Mouse (Mus musculus): ENCODE measurements at regions not wholly inside any gene's neighbourhood (a gene's known extent, or its start where the extent isn't known, plus 50 kb on each side); places are given as distances from the start of the nearest gene placed in this dataset.

DNA sequence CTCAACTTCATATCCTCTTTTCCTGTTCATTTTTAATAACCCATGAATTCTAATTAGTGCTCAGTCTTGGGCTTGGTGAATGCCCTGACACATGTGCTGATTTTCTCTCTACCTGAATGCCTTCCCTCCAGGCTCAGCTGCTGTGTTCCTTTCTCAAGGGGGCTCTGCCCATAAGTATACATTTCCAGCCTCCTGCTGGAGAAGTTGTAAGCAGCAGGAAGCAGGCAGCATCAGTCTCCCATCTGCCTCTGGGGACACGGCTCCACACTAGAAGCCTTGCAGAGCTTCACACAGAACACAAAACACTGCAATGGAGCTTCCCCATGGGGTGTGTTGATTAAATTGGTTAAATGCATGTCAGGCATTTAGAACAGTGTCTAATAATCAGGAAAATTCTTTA, 477.0 kb upstream of the Auts2 start:
- no peak for ATAC-seq (replicated peaks; ENCODE audit: extremely low read depth, insufficient read depth, low FRiP score)
- H3K4me2 ChIP-seq (ENCODE audit: low read depth, low read length), result no peak overlapping the region
- H3K4me1 ChIP-seq (ENCODE audit: control insufficient read depth, insufficient read depth, low read length), result no peaks in the 10 kb centered on the region
- no peaks in the 10 kb centered on the region for H3K27me3 ChIP-seq (ENCODE audit: control insufficient read depth, insufficient read depth, low read length)
- H3K9me3 ChIP-seq (replicated peaks; ENCODE audit: control insufficient read depth, low read length), result no peaks in the 10 kb centered on the region
- H3K36me3 ChIP-seq (ENCODE audit: control insufficient read depth, insufficient read depth), result no peaks in the 10 kb centered on the region
- no peak overlapping the region for H3K4me3 ChIP-seq (ENCODE audit: low read length)
- no peak overlapping the region for H3K9ac ChIP-seq (ENCODE audit: low read length)
- 51% methylated on average over 1 of the region's 1 CpGs for WGBS
- no peak overlapping the region for H3K27ac ChIP-seq (ENCODE audit: low read length)

- no peak overlapping the region for H3K4me3 ChIP-seq (ENCODE audit: low read length)
- peaks cover 6% of the 10 kb centered on the region for H3K4me1 ChIP-seq (ENCODE audit: control insufficient read depth, insufficient read depth, low read length)
- 44% methylated on average over 14 of the region's 14 CpGs for WGBS
- peak; percentile 85 for ATAC-seq (replicated peaks; ENCODE audit: extremely low read depth, insufficient read depth, low FRiP score)
- peak overlapping the region; percentile 55 for H3K27ac ChIP-seq (ENCODE audit: low read length)
- no peaks in the 10 kb centered on the region for H3K27me3 ChIP-seq (ENCODE audit: control insufficient read depth, insufficient read depth, low read length)
- H3K9ac ChIP-seq (ENCODE audit: low read length), result no peak overlapping the region
- H3K4me2 ChIP-seq (ENCODE audit: low read depth, low read length), result no peak overlapping the region
- no peaks in the 10 kb centered on the region; the same call in 1 of the 2 replicates for H3K9me3 ChIP-seq (replicated peaks; ENCODE audit: control insufficient read depth, low read length)
- no peaks in the 10 kb centered on the region for H3K36me3 ChIP-seq (ENCODE audit: control insufficient read depth, insufficient read depth)
Observed at GRCm38 (mm10) chr5:133010624-133011575, 467.8 kb upstream of the Auts2 start.

GRCm38 (mm10) chr5:132982866-132983265, 439.7 kb upstream of the Auts2 start:
- WGBS, result 83% methylated on average over 7 of the region's 7 CpGs
- no peaks in the 10 kb centered on the region for H3K36me3 ChIP-seq (ENCODE audit: control insufficient read depth, insufficient read depth)
- H3K4me1 ChIP-seq (ENCODE audit: control insufficient read depth, insufficient read depth, low read length), result no peaks in the 10 kb centered on the region
- no peak overlapping the region for H3K27ac ChIP-seq (ENCODE audit: low read length)
- no peak overlapping the region for H3K4me3 ChIP-seq (ENCODE audit: low read length)
- no peaks in the 10 kb centered on the region for H3K27me3 ChIP-seq (ENCODE audit: control insufficient read depth, insufficient read depth, low read length)
- no peak overlapping the region for H3K4me2 ChIP-seq (ENCODE audit: low read depth, low read length)
- no peak overlapping the region for H3K9ac ChIP-seq (ENCODE audit: low read length)
- no peak for ATAC-seq (replicated peaks; ENCODE audit: extremely low read depth, insufficient read depth, low FRiP score)
- no peaks in the 10 kb centered on the region; the same call in 1 of the 2 replicates for H3K9me3 ChIP-seq (replicated peaks; ENCODE audit: control insufficient read depth, low read length)

DNA sequence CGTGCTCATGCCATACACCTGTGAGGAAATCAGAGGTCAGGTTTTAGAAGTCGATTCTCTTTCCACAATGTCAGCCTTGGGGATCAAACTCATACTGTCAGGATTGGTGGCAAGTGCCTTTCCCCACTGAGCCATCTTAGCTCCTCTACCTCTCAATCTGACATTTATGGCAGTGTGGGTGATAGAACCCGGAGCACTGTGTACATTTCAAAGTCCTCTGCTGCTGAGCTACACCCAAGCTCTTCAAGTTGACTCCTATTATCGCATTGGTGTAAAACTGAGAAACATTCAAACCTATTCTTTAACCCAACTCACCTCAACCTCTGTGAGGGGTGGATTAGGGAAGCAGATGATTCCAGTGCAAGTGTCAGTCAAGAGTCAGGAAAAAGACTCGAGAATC, 435.9 kb upstream of the Auts2 start:
- H3K36me3 ChIP-seq (ENCODE audit: control insufficient read depth, insufficient read depth), result no peaks in the 10 kb centered on the region
- H3K4me3 ChIP-seq (ENCODE audit: low read length), result no peak overlapping the region
- H3K4me2 ChIP-seq (ENCODE audit: low read depth, low read length), result no peak overlapping the region
- no peaks in the 10 kb centered on the region; the same call in 1 of the 2 replicates for H3K9me3 ChIP-seq (replicated peaks; ENCODE audit: control insufficient read depth, low read length)
- no peaks in the 10 kb centered on the region for H3K27me3 ChIP-seq (ENCODE audit: control insufficient read depth, insufficient read depth, low read length)
- ATAC-seq (replicated peaks; ENCODE audit: extremely low read depth, insufficient read depth, low FRiP score), result no peak
- no peak overlapping the region for H3K9ac ChIP-seq (ENCODE audit: low read length)
- WGBS, result 83% methylated on average over 5 of the region's 5 CpGs
- no peaks in the 10 kb centered on the region for H3K4me1 ChIP-seq (ENCODE audit: control insufficient read depth, insufficient read depth, low read length)
- no peak overlapping the region for H3K27ac ChIP-seq (ENCODE audit: low read length)

DNA sequence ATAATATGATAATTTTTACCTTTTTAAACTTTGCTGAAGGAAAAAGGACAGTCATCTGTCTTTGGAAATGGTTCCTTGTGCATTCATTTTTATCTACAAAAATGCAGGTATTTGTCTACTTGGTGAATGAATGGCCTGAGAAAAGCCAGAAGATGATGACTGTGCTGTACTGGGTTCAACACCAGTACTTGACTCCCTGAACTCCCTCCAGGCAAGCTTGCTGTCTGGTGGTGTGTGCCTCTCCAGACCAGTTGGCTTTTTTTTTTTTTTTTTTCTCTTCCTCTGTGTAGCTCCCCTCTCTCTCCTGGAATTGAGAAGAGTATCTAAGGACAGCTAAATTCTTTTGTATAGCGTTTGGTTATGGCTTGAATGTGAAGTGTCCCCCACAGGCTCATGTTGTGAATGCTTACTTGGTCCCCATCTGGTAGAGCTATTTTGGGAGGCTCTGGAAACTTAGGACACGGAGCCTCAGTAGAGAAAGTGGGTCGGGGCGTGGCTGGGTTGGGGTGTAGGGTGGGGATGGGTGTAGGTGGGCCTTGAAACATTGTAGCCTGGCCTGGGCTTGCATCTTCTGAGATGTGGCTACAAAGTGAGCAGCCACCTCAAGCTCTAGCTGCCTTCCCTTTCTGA, 432.3 kb upstream of the Auts2 start:
- Histone ChIP-seq H3K9ac (ENCODE audit: low read length) (no peak overlapping the region), H3K4me3 (ENCODE audit: low read length) (no peak overlapping the region), H3K4me1 (ENCODE audit: control insufficient read depth, insufficient read depth, low read length) (no peaks in the 10 kb centered on the region), H3K4me2 (ENCODE audit: low read depth, low read length) (no peak overlapping the region), H3K36me3 (ENCODE audit: control insufficient read depth, insufficient read depth) (no peaks in the 10 kb centered on the region), H3K27me3 (ENCODE audit: control insufficient read depth, insufficient read depth, low read length) (no peaks in the 10 kb centered on the region), H3K27ac (ENCODE audit: low read length) (no peak overlapping the region), H3K9me3 (replicated peaks; ENCODE audit: control insufficient read depth, low read length) (no peaks in the 10 kb centered on the region; the same call in 1 of the 2 replicates)
- WGBS, result 67% methylated on average over 4 of the region's 4 CpGs
- ATAC-seq (replicated peaks; ENCODE audit: extremely low read depth, insufficient read depth, low FRiP score), result no peak

DNA sequence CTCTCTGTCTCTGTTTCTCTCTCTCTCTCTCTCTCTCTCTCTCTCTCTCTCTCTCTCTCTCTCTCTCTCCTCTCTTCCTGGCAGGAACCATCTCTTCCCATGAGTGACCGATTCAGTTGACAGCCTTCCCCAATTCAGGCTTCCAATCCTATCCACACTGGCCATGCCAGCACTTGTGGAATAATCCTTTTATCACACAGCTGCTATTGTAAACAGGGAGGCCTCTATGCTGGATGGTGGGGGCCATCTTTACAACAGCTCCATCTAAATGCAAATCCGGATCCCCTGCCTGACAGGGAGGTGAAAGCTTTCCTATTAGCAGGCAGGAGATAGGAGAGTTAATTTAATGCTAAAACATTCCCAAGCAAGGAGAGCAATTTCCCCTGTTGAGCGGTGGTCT, 431.7 kb upstream of the Auts2 start:
- Histone ChIP-seq H3K9me3 (replicated peaks; ENCODE audit: control insufficient read depth, low read length) (no peaks in the 10 kb centered on the region), H3K4me3 (ENCODE audit: low read length) (no peak overlapping the region), H3K9ac (ENCODE audit: low read length) (no peak overlapping the region), H3K27ac (ENCODE audit: low read length) (no peak overlapping the region), H3K27me3 (ENCODE audit: control insufficient read depth, insufficient read depth, low read length) (no peaks in the 10 kb centered on the region), H3K36me3 (ENCODE audit: control insufficient read depth, insufficient read depth) (no peaks in the 10 kb centered on the region), H3K4me1 (ENCODE audit: control insufficient read depth, insufficient read depth, low read length) (no peaks in the 10 kb centered on the region), H3K4me2 (ENCODE audit: low read depth, low read length) (no peak overlapping the region)
- 33% methylated on average over 3 of the region's 3 CpGs for WGBS
- no peak for ATAC-seq (replicated peaks; ENCODE audit: extremely low read depth, insufficient read depth, low FRiP score)

GRCm38 (mm10) chr5:132971046-132971445, 427.9 kb upstream of the Auts2 start:
- Histone ChIP-seq H3K36me3 (ENCODE audit: control insufficient read depth, insufficient read depth) (no peaks in the 10 kb centered on the region), H3K4me2 (ENCODE audit: low read depth, low read length) (no peak overlapping the region), H3K9me3 (replicated peaks; ENCODE audit: control insufficient read depth, low read length) (no peaks in the 10 kb centered on the region; the same call in 1 of the 2 replicates), H3K27me3 (ENCODE audit: control insufficient read depth, insufficient read depth, low read length) (no peaks in the 10 kb centered on the region), H3K9ac (ENCODE audit: low read length) (no peak overlapping the region), H3K4me3 (ENCODE audit: low read length) (no peak overlapping the region), H3K27ac (ENCODE audit: low read length) (no peak overlapping the region), H3K4me1 (ENCODE audit: control insufficient read depth, insufficient read depth, low read length) (no peaks in the 10 kb centered on the region)
- 74% methylated on average over 7 of the region's 7 CpGs for WGBS
- no peak for ATAC-seq (replicated peaks; ENCODE audit: extremely low read depth, insufficient read depth, low FRiP score)

DNA sequence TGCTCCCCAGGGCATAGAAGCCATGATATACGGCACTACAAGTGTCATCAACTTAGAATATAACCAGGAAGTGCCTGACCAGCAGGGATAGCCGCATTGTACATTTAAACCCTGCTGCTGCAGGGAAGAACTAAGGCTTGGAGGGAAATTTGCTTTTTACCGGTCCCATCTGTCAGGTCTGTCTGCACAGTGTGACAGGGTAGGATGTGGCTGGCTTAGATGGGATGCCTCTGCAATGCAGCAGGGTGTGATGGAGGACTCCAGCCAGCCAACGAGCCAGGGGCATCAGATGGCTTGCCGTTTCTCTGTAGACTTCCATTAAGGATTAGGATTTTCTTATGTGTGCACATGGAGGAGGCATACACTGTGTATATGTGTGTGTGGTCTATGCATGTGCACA, 426.2 kb upstream of the Auts2 start:
- H3K36me3 ChIP-seq (ENCODE audit: control insufficient read depth, insufficient read depth), result no peaks in the 10 kb centered on the region
- H3K4me2 ChIP-seq (ENCODE audit: low read depth, low read length), result no peak overlapping the region
- no peaks in the 10 kb centered on the region; the same call in 1 of the 2 replicates for H3K9me3 ChIP-seq (replicated peaks; ENCODE audit: control insufficient read depth, low read length)
- no peak overlapping the region for H3K4me3 ChIP-seq (ENCODE audit: low read length)
- H3K4me1 ChIP-seq (ENCODE audit: control insufficient read depth, insufficient read depth, low read length), result no peaks in the 10 kb centered on the region
- no peaks in the 10 kb centered on the region for H3K27me3 ChIP-seq (ENCODE audit: control insufficient read depth, insufficient read depth, low read length)
- no peak overlapping the region for H3K27ac ChIP-seq (ENCODE audit: low read length)
- no peak overlapping the region for H3K9ac ChIP-seq (ENCODE audit: low read length)
- WGBS, result 71% methylated on average over 5 of the region's 5 CpGs
- no peak for ATAC-seq (replicated peaks; ENCODE audit: extremely low read depth, insufficient read depth, low FRiP score)

DNA sequence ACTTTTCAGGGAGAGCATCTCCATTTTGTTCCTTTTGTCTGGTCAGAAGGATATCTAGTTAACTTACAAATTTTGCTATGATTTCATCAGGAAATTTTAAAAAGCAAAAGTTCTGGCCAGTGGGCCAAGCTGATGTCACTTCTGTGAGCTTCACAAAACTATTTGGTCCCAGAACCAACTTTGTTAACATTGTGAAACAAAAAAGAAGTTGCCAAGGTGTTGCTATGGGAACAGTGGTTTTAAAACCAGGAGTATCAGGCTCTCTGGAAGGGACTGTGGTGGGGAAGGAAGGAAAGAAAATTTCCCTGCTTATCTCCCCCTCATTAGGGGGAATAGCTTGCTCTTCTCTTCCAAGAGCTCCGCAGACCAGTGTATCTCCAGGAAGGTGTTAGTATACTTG, 416.8 kb upstream of the Auts2 start:
- ATAC-seq (replicated peaks; ENCODE audit: extremely low read depth, insufficient read depth, low FRiP score), result no peak
- WGBS, result 47% methylated on average over 1 of the region's 1 CpGs
- no peak overlapping the region for H3K4me2 ChIP-seq (ENCODE audit: low read depth, low read length)

More for the DNA sequence above, 416.8 kb upstream of the Auts2 start:
- Histone ChIP-seq H3K27me3 (ENCODE audit: control insufficient read depth, insufficient read depth, low read length) (no peaks in the 10 kb centered on the region), H3K9me3 (replicated peaks; ENCODE audit: control insufficient read depth, low read length) (0 out of 2 replicates have a peak, but pooled peaks cover 2% of the 10 kb centered on the region), H3K9ac (ENCODE audit: low read length) (no peak overlapping the region), H3K4me1 (ENCODE audit: control insufficient read depth, insufficient read depth, low read length) (peaks cover 4% of the 10 kb centered on the region; the same call in 1 of the 2 replicates), H3K36me3 (ENCODE audit: control insufficient read depth, insufficient read depth) (no peaks in the 10 kb centered on the region), H3K27ac (ENCODE audit: low read length) (no peak overlapping the region), H3K4me3 (ENCODE audit: low read length) (no peak overlapping the region)

All from heart, embryonic 16.5 days (tissue).